Mouse (Mus musculus): ENCODE results near the gene Gm49366. TPM values are rescaled to one million over a fixed set of nuclear protein-coding genes. Genes with fewer than 3 reads are reported as not detected.
"Not testable (repeated sequence)": the region's sequence is repeated elsewhere in the genome, so short reads cannot be mapped to it uniquely, and the experiment has no call there.

Gm49366 gene
- total RNA-seq (2021), result 1 to 10 TPM in 1 of 2 experiments, not detected in 1; 1.3 TPM
- long read RNA-seq, result 0 reads

- DNase-seq (ENCODE audit: low spot score in 2 of 2), result peak in 1 of 2 experiments; percentile 36
Measured at GRCm38 (mm10) chr12:84038691-84039111, at the start of gene Gm49366. Gm49366 (plus strand) TSS chr12:84038935.

- no peak for DNase-seq (ENCODE audit: low spot score in 2 of 2)
Measured at GRCm38 (mm10) chr12:83989378-83989777, 49.4 kb upstream of the Gm49366 start.

GRCm38 (mm10) chr12:83997221-83997620 lies 41.5 kb upstream of the Gm49366 start:
- no peak for DNase-seq (ENCODE audit: low spot score in 2 of 2)

- peak in 1 of 2 experiments; percentile 57 for DNase-seq (ENCODE audit: low spot score in 2 of 2)
Measured at GRCm38 (mm10) chr12:83998341-83999107, 40.2 kb upstream of the Gm49366 start.

GRCm38 (mm10) chr12:83999237-83999636 lies 39.5 kb upstream of the Gm49366 start:
- not testable (repeated sequence) for DNase-seq (ENCODE audit: low spot score in 2 of 2)

- DNase-seq (ENCODE audit: low spot score in 2 of 2), result no peak
Measured at GRCm38 (mm10) chr12:84000418-84000817, 38.3 kb upstream of the Gm49366 start.

- DNase-seq (ENCODE audit: low spot score in 2 of 2), result no peak
Measured at GRCm38 (mm10) chr12:84003866-84004265, 34.9 kb upstream of the Gm49366 start.

- DNase-seq (ENCODE audit: low spot score in 2 of 2), result no peak
Measured at GRCm38 (mm10) chr12:84008251-84008650, 30.5 kb upstream of the Gm49366 start.

- DNase-seq (ENCODE audit: low spot score in 2 of 2), result no peak
Measured at GRCm38 (mm10) chr12:84008729-84009128, 30.0 kb upstream of the Gm49366 start.

- peak in 1 of 2 experiments; percentile 65 for DNase-seq (ENCODE audit: low spot score in 2 of 2)
Measured at GRCm38 (mm10) chr12:84009171-84009965, 29.4 kb upstream of the Gm49366 start, which contains the start of gene Acot1. Acot1 (plus strand) TSS chr12:84009490.

- no peak for DNase-seq (ENCODE audit: low spot score in 2 of 2)
Measured at GRCm38 (mm10) chr12:84010201-84010600, 28.5 kb upstream of the Gm49366 start.

- DNase-seq (ENCODE audit: low spot score in 2 of 2), result peak; percentile 56 to 80
Measured at GRCm38 (mm10) chr12:84011251-84012040, 27.3 kb upstream of the Gm49366 start.

GRCm38 (mm10) chr12:84013130-84013529 lies 25.6 kb upstream of the Gm49366 start:
- no peak for DNase-seq (ENCODE audit: low spot score in 2 of 2)

- peak in 1 of 2 experiments; percentile 48 for DNase-seq (ENCODE audit: low spot score in 2 of 2)
Measured at GRCm38 (mm10) chr12:84013701-84014100, 25.0 kb upstream of the Gm49366 start.

- peak in 1 of 2 experiments; percentile 19 for DNase-seq (ENCODE audit: low spot score in 2 of 2)
Measured at GRCm38 (mm10) chr12:84020528-84020927, 18.2 kb upstream of the Gm49366 start.

- DNase-seq (ENCODE audit: low spot score in 2 of 2), result not testable (repeated sequence)
Measured at GRCm38 (mm10) chr12:84022266-84022665, 16.5 kb upstream of the Gm49366 start.

GRCm38 (mm10) chr12:84023052-84023745 lies 15.5 kb upstream of the Gm49366 start:
- DNase-seq (ENCODE audit: low spot score in 2 of 2), result no peak

- no peak for DNase-seq (ENCODE audit: low spot score in 2 of 2)
Measured at GRCm38 (mm10) chr12:84025888-84026287, 12.8 kb upstream of the Gm49366 start.

- not testable (repeated sequence) for DNase-seq (ENCODE audit: low spot score in 2 of 2)
Measured at GRCm38 (mm10) chr12:84028328-84028727, 10.4 kb upstream of the Gm49366 start.

- DNase-seq (ENCODE audit: low spot score in 2 of 2), result not testable (repeated sequence)
Measured at GRCm38 (mm10) chr12:84029043-84029442, 9.7 kb upstream of the Gm49366 start.
